Mouse (Mus musculus) gastrocnemius, postnatal 4 days (tissue): ENCODE measurements around the gene Tsfm. TPM values are rescaled to one million over a fixed set of nuclear protein-coding genes. Genes with fewer than 3 reads are reported as not detected.
A peak's percentile ranks its signal among the peaks of the same experiment; 100 is the strongest.

ENCODE experiments used
- DNase-seq, 2 experiments: peaks; one replicate each; pipeline ENCODE4 v3.0.0; 2021 to 2022; ENCODE audit warnings: low spot score in 2 of 2, mixed read lengths in 2 of 2
- total RNA-seq, 2 experiments: library from RNA; stranded (reverse); gene quantifications; 2 replicates each; pipeline ENCODE4 v1.2.3; 2021

The Tsfm gene
- total RNA-seq, 2 experiments from 2014 or later, result 29.2 to 38.5 TPM

DNA sequence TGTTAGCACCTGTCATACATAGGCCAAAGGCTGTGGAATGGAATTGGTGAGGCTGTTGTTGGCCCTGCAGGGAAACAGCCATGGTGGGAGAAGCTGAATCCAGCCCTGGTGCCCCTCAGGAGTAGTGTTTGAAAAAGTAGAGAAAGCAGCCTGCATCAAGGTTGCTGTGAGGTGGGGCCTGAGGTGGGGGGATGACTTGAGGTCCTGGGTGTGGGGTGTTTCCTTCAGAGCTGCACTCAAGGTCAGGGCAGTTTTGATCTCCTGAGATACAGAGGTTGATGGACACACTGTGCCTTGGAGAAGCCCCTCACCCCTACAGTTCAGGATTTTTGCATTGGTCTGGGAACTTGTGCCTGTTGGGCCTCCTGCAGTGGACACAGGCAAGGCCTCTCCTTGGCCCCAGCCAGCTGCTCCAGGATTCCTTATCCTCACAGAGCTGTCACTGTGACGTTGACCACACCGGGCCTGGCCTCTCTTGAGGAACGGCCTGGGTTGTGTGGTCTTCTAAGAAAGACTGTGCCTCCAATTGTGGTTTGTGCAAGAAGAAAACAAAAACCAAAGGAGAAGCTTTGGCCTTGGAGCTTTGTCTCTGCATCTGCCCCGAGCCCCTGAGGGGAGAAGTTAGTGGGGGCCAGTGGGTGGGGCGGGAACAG lies 42.0 kb downstream of the Tsfm start:
- no peak for DNase-seq

DNA sequence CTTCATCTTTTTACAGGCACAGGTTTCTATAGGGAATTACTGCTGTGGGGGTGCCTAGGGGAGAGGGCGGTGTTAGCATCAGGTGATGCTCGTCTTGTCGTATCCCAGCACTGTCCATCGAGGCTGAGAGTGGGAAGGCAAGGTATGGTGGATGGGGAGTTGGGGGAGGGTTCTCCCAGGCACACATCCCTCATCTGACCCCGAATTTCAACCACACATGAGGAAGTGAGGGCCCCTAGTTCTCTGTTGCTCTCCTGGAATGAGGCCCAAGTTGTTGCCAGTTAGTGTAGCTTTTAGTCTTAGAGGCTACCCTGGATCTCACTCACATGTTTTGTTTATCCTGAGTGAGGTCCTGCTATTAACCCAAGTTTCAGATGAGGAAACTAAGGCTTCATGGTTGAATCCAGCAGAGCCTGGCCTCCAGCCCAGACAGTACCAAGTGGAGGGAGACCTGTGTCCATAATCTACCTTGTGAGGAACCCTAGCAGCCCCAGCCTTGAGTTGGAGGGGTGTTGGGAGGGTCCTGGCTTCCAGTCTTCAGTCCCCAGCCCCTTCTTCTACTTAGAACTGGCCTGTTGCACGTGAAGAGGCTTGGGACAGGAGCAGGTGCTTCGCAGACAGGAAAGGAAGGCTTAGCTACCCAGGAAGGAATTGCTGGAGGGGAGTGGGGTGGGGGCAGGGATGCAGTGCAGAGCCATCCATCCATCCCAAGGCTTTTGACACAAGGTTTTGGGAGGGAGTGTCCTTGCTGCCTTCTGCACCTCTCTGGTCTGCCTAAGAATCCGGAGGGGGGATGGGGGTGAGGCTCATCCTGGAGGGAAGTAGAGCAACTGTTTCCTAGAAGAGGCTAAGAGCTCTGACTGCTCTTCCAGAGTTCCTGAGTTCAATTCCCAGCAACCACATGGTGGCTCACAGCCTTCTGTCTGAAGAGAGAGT lies 43.2 kb downstream of the Tsfm start:
- no peak for DNase-seq

DNA sequence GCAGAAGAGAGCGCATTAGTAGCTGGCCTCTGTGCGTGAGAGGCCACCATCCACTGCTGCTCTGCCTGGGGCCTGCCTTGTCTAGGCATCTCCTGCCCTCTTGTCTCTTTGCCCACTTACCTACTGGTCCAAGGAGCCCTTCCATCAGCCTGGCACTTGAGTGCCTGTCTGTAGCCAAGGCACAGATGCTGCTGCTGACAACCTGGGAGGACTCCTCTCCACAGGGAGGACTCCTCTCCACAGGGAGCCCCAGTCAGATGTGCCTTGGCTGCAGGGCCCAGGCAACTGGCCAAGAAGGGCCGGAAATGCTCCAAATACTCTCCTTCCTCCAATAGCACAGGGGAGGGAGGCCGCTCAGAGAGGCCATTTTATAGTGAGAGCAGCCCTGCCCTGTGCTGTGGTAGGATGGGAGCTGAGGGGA lies 44.1 kb downstream of the Tsfm start:
- DNase-seq, result peak; percentile 84 to 89

DNA sequence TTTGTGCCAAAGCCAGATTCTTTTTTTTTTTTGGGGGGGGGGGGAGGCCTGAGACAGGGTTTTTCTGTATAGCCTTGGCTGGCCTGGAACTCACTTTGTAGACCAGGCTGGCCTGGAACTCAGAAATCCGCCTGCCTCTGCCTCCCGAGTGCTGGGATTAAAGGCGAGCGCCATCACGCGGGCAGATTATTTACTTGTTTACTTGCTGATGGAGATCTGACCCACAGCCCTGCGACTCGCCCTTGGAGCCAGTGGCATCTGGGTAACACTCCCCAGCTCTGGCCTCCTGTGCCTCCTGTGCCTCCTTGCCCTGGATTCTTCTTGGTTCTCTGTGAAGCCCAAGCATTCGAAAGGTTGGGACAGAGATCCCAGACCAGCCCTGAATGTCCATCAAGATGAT lies 45.1 kb downstream of the Tsfm start:
- DNase-seq, result no peak

DNA sequence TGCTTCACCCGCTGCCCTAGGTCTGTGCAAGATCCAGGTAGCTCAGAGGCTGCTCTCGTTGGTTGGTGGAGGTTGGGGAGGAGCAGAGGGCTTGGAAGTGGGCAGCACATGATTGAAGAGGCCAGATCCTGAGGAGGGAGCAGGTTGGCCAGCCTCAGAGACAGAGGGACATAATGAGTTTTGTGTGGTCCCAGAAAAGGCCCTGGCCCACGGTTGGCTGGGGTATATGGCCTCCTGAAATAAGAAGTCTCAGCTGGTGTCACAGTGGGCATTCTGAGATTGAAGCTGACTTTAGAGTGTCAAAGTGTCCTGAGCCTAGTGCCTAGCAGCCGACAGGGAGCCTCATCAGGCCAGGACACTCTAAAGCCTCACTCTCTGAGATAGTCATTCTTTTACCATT lies 45.5 kb downstream of the Tsfm start:
- no peak for DNase-seq

DNA sequence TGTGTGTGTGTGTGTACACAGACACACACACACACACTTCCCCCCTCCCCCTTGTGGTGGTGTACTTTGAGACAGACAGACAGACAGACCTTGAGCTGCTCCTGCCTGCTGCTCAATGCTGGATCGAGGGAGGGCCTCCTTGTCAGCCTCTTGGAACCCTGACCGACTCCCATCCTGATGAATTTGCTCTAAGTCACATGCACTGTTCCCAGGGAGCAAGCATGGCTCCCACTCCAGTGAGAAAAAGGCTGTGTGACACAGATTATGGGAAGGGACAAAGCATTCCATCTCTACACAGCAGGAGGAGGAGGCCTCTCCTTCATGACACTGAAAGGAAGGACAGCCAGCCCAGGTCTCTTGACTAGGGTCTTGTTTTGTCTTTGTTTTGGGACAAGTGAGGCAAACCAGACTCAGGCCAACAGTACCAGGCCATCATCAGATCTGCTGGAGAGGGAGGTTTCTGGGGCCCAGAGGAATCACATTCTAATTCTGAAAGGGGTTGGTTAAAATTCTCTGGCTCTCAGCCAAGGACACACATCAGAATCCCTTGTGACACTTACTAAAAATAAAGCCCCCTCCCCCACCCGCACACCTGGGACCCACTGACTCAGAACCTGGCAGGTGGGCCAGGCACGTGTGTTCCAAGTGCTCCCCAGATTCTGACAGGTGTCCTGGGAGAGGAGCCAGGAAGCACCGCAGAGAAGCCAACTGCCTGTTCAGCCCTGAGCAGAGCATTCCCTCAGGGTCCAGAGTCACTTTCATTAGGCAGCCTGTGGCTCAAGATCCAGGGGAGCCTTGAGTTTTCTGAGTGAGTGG lies 46.2 kb downstream of the Tsfm start:
- DNase-seq, result no peak

DNA sequence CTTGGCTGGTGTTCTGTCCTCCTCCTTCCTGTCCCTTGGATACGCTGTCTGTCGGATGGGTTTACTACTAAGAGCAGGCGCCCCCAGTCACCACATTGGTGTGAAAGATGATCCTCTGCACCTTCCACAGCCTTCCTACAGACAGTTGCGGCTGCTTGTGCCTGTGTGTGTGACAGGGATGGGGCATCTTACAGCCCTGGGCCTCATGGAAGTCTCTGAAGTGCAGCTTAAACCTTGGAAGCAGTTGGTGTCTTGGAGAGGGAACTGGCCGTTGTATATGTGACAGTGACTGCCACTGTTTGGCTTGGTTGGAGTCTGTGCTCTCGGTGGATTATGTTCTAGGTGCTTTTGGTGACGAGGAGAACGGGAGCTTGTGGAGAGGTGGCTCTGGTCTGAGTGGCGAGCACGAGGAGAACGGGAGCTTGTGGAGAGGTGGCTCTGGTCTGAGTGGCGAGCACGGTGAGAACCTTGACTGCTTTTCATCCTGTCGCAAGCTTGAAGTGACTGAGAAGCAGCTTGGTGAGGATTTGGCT lies 47.4 kb downstream of the Tsfm start:
- no peak for DNase-seq

DNA sequence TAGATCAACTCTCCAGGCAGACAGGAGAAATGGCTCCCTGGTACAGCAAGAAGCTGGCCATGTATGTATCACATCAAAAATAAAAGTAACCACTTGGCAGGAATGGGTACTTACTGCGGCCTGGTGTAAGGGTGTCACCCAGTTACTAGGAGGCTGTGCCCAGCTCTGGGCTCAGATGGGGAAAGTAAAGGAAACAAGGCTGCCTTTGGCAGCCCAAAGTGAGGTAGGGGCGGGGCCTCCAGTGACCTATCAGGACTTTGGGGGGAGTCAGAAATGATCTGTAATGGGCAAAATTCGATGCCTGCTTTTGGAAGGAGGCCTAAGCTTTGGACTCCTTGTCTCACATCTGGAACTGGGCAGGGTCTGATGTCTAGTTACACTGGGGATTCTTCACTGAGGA lies 48.9 kb downstream of the Tsfm start:
- no peak for DNase-seq

DNA sequence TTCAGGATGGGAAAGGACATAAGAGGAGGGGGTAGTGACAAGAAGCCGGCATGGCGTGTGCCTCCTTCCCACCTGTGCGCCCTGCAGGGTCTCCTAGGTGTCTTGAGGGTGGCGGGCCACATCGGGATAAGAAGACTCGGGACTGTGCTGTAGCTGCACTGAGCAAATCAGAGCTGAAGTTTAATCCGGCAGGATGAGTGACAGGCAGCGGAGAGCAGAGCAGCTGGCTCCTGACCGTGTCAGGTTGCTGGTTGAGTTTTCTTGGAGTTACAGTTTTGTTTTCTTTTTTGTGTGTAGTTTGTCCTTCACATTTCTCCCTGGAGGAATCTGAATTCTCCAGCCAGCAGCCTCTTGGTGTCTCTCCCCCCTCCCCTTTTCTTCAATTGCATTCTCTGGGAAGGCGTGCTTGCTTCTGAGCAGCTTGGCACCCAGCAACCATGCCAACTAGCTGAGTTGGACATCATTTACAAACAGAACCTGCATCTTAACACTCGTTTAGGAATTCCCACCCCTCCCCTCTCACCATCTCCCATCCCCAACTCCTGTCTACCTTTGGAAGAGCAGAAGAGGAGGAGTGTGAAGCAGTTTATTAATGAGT lies 49.6 kb downstream of the Tsfm start:
- no peak for DNase-seq

DNA sequence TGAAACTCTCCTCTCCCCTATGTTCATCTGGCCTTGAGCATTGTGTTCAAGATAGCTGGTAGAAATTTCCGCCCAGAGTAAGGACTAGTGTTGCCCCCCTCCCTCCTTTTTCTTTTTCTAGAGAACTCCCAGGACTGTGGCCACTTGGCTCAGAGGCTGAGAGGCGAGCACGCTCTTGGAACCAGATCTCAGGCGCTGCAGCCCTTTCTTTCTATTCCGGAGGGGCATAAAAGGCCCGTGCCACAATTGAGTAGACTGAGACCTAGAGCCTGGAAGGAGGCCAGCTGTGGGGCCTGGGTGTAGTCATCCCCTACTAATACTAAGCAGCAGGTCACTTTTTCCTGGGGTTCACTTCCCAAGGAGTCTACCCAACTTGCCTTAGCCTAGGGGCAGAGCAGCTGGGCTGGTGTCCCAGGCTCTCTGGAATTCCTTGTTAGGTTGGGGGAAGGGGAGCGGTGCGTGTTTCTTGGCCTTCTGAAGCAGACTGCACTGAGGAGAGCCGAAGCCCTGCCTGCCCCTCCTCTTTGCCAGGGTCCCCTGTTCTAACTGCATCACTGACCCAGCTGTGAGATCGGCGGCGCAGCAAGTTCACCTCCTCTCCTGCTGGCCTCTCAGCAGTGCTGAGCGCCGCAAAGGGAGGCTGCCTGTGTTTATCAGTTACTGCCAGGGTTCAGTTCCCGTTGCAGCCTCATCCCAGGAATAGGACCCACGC lies 50.3 kb downstream of the Tsfm start:
- peak in 1 of 2 experiments; percentile 69 for DNase-seq

DNA sequence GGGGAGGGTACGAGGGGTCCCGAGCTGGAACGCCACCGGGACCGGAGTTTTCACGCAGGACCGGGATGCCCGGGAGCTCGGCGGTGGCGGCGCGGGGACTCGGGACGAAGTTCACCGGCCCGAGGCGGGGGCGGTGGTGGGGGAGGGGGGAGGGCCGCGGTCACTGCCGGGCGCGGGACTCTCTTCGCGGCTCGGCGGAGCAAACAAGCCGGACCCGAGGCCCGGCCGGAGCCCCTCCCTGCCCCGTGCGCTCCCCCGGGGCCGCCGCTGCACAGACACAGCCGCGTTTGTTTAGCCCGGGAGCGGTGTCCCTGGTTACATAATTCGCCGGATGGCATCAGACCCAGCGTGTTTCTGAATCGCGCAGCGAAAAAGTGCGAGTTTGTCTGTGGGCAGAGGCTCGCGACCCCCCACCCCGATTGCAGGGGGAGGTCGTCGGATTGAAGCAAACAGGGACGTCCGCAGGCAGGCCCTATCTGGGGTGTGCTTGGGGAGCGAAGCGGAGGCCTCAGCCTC lies 50.9 kb downstream of the Tsfm start:
- DNase-seq, result peak; percentile 52 to 64

DNA sequence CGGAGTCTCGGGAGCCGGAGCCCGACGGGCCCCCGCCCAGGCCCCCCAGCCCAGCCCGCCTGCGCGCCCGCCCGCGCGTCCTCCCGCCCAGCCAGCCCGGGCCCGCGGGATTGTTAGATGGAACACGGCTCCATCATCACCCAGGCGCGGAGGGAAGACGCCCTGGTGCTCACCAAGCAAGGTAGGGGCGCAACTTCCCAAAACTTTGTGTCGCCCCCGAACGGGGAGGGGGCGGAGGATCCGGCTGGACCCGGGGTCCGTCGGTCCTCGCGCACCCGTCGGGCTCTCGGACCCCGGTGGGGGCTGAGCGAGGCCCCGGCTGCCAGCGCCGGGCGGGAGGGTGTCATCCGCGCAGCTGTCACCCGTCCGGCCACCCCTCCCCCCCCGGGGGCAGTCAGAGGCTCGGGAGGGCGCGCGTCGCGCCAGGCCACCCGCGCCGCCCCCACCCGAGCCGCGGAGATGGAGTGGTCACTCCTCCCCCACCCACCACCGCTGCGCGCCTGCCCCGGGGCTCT lies 51.5 kb downstream of the Tsfm start:
- DNase-seq, result peak; percentile 72 to 81

DNA sequence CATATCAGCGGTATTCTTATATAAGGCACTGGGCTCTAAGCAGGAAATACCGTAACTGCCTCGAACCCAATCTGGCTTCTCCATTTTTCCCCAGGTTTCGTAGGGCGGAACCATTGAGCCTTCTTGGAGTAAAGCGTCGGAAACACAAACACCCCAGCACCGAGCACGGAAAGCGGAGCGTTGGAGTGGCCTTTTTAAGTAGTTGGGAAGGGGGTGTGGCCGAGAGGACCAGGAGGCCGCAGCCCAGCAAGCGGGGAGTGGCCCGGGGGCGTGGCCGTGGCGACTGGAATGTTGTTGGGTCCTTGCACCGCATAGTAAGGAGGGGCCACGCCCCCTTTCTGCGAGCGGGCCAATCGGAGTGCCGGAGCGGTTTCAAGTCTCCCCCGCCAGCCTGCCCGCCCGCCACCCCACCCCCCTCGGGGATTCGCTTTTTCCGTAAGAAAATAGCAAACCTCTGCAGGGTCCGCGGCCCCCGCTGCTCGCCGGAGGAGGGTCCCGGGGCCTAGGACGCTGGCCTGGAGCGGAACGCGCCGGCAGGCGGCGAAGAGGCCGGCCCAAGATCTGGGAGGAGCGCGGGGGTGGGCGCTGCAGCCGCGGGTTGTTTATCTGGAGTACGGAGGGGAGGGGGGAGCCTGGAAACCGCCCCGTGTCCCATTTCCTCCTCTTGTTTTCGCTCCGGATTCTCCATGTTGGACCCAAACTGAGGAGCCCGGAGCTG lies 52.2 kb downstream of the Tsfm start, which contains the start of gene Ctdsp2:
Gene Ctdsp2, plus strand, starts transcription at position 441 of the 718 bp plus-strand sequence.
- DNase-seq, result peak; percentile 100

DNA sequence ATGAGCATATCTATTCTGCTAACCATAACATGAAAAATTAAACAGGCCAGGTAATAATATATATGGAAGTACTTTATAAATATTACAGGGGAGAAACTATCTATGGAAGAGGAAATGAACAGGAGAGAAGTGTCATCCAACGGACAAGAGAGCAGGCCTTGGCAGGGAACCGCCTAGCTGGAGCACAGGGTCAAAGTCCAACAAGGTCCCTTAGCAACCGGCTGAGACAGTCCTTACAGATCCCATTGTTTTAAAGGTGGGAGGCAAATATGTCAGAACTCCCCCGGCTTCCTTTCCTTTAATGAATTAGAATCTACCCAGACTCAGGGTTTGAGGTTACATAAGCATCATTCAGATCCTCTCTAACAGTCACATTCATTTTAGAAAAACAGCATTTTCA lies 53.6 kb downstream of the Tsfm start:
- DNase-seq, result no peak

DNA sequence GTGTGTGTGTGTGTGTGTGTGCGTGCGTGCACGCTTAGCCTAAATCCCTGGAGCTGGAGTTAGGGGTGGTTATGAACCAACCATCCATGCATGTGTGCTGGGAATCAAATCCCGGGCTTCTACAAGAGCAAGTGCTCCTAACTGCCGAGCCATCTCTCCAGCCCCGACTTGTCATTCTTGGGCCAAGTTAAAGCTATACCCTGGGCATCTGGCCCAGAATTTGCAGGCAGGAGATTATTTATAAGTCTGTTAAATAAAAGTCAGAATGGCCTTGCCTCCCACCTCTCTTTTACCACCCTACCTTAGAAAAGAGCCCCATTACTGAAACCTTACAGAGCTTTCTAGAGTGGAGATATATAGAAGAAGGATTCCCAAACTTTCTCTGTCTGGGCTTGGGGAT lies 54.9 kb downstream of the Tsfm start:
- DNase-seq, result no peak

DNA sequence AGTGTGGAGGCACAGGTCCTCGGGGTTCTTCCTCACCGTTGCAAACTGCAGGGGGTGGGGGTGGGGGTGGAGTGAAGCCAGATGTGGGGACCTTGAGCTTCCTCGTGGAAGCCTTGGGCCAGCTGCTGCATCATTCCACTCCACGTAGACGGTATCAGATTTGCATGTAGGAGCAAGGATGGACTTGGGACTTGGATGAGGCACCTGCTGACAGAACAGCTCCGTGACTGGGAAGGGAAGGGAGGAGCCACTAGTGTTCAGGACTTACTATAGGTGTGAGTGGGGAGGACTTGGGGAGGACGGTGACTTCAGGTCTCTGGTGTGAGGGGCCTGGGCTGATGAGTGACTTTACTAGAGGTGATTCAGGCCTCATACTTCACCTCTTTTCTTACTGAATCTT lies 57.7 kb downstream of the Tsfm start:
- DNase-seq, result no peak

DNA sequence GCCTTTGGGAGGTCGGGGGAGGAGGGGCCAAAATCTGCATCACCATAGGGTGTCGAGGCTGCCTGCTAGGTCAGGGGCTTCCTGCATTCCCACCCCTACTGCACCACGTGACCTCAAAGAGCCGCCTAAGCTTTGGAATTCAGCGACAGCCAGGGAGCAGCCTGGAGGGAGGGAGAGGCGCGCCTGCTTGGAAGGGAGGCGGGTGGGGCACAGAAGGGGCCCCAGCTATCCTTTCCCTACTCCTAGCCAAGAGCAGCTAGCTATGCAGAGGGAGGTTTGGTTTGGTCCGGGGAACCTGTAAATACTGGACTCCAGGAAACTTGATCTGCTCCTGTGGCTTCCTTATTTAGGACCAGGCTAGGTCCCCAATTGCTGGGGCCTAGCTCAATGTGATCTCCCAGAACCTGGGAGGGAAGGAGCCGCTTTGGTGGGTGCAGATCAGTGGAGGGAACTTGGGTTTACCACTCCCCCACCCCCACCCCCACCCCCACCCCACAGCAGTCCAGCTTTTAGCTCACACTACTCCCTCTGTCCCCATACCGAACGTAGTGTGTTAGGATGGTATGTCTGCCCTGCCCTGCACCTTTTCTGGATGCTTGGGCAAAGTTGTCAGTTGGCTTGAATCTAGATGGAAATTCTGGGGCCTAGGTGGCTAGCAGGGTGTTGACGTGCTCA lies 58.5 kb downstream of the Tsfm start:
- DNase-seq, result peak in 1 of 2 experiments; percentile 60

DNA sequence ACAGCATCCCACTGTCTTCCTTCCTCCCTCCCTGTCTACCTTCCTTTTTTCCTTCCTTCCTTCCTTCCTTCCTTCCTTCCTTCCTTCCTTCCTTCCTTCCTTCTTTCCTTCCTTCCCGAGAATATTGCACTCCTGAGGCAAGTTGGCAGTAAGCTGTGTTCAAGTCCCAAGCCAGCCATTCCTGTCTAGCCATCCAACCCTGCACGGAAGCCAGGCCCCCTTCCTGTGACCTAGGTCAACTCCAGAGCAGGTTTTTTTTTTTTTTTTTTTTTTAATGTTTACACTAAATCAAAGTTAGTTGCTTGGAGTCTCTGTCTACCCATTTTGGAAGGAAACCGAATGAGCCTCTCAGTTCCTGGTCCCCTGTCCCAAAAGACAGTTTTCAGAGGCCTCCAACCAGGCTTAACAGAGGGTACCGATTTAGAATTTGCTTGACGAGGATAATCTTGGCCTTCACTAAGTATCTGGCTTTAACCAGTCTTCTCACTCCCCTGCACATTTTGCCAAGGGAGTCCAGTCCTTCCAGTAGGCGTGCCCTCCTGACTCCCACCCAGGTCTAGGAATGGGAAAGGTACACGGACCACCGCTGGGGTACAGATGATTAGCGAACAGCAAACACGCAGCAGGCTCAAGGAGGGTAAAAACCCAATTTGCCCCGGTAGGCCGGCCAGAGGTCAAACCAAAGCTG lies 59.1 kb downstream of the Tsfm start:
- DNase-seq, result no peak
